Mouse (Mus musculus): ENCODE data around the gene Tspan9. TPM values are rescaled to one million over a fixed set of nuclear protein-coding genes. Genes with fewer than 3 reads are reported as not detected.

The Tspan9 gene
- total RNA-seq, 1 experiment = 161 TPM

- no peak for DNase-seq (ENCODE audit: low read depth, low spot score)
- H3K27ac ChIP-seq (ENCODE audit: insufficient read depth, low read depth, low read length, poor library complexity, severe bottlenecking) = no peak overlapping the region
- H3K4me3 ChIP-seq (ENCODE audit: insufficient read depth in 1 of 2, low read depth in 1 of 2, low read length in 2 of 2, poor library complexity in 1 of 2, severe bottlenecking in 1 of 2) = no peak overlapping the region
- no peaks in the 10 kb centered on the region for H3K9me3 ChIP-seq (ENCODE audit: control insufficient read depth, insufficient read depth, low read depth, low read length)
- no peaks in the 10 kb centered on the region; the same call in 1 of the 2 replicates for H3K36me3 ChIP-seq (ENCODE audit: control insufficient read depth, insufficient read depth, low read length, poor library complexity, severe bottlenecking)
- peaks cover 0 to 5% of the 10 kb centered on the region in 2 experiments; a peak in 2 of 4 replicates for H3K4me1 ChIP-seq (ENCODE audit: control insufficient read depth in 2 of 2, insufficient read depth in 2 of 2, low read length in 2 of 2, poor library complexity in 1 of 2)
- no peak overlapping the region for H3K9ac ChIP-seq (ENCODE audit: insufficient read depth, low read depth, low read length, poor library complexity, severe bottlenecking)
- TF ChIP-seq HCFC1 (IDR thresholded peaks at IDR 0.05; ENCODE audit: borderline replicate concordance, insufficient read depth, low read length) = no peak
- TF ChIP-seq ZNF384 (IDR thresholded peaks at IDR 0.05; ENCODE audit: low read depth, low read length) = no peak
- TF ChIP-seq ZC3H11A (IDR thresholded peaks at IDR 0.05; ENCODE audit: borderline replicate concordance, low read depth, low read length) = no peak
- no peak for TF ChIP-seq CHD2 (IDR thresholded peaks at IDR 0.05; ENCODE audit: low read depth, low read length)
- no peak for TF ChIP-seq MAFK (IDR thresholded peaks at IDR 0.05; ENCODE audit: insufficient read depth, low read depth, low read length)
- in situ Hi-C loops (cut with MboI; ENCODE audit: low sequenced_read_pairs in 2 of 2, unreplicated experiment in 2 of 2) = no loop called here
Observed at GRCm38 (mm10) chr6:128126876-128127275, 16.5 kb downstream of the Tspan9 start.

- Histone ChIP-seq H3K27ac (ENCODE audit: insufficient read depth, low read depth, low read length, poor library complexity, severe bottlenecking) (no peak overlapping the region), H3K9me3 (ENCODE audit: control insufficient read depth, insufficient read depth, low read depth, low read length) (no peaks in the 10 kb centered on the region), H3K9ac (ENCODE audit: insufficient read depth, low read depth, low read length, poor library complexity, severe bottlenecking) (no peak overlapping the region), H3K4me1 (ENCODE audit: control insufficient read depth in 2 of 2, insufficient read depth in 2 of 2, low read length in 2 of 2, poor library complexity in 1 of 2) (no peaks in the 10 kb centered on the region), H3K36me3 (ENCODE audit: control insufficient read depth, insufficient read depth, low read length, poor library complexity, severe bottlenecking) (no peaks in the 10 kb centered on the region; the same call in 1 of the 2 replicates), H3K4me3 (ENCODE audit: insufficient read depth in 1 of 2, low read depth in 1 of 2, low read length in 2 of 2, poor library complexity in 1 of 2, severe bottlenecking in 1 of 2) (no peak overlapping the region)
- in situ Hi-C loops (cut with MboI; ENCODE audit: low sequenced_read_pairs in 2 of 2, unreplicated experiment in 2 of 2) = no loop called here
- TF ChIP-seq ZNF384 (IDR thresholded peaks at IDR 0.05; ENCODE audit: low read depth, low read length) (no peak), MAFK (IDR thresholded peaks at IDR 0.05; ENCODE audit: insufficient read depth, low read depth, low read length) (no peak), CHD2 (IDR thresholded peaks at IDR 0.05; ENCODE audit: low read depth, low read length) (no peak), ZC3H11A (IDR thresholded peaks at IDR 0.05; ENCODE audit: borderline replicate concordance, low read depth, low read length) (no peak), HCFC1 (IDR thresholded peaks at IDR 0.05; ENCODE audit: borderline replicate concordance, insufficient read depth, low read length) (no peak)
- no peak for DNase-seq (ENCODE audit: low read depth, low spot score)
Observed at GRCm38 (mm10) chr6:128125464-128125863, 17.9 kb downstream of the Tspan9 start.

- TF ChIP-seq ZC3H11A (IDR thresholded peaks at IDR 0.05; ENCODE audit: borderline replicate concordance, low read depth, low read length) = no peak
- TF ChIP-seq MAFK (IDR thresholded peaks at IDR 0.05; ENCODE audit: insufficient read depth, low read depth, low read length) = no peak
- TF ChIP-seq ZNF384 (IDR thresholded peaks at IDR 0.05; ENCODE audit: low read depth, low read length) = no peak
- TF ChIP-seq HCFC1 (IDR thresholded peaks at IDR 0.05; ENCODE audit: borderline replicate concordance, insufficient read depth, low read length) = no peak
- TF ChIP-seq CHD2 (IDR thresholded peaks at IDR 0.05; ENCODE audit: low read depth, low read length) = no peak
- Histone ChIP-seq H3K27ac (ENCODE audit: insufficient read depth, low read depth, low read length, poor library complexity, severe bottlenecking) (no peak overlapping the region), H3K4me1 (ENCODE audit: control insufficient read depth in 2 of 2, insufficient read depth in 2 of 2, low read length in 2 of 2, poor library complexity in 1 of 2) (peaks cover 0 to 4% of the 10 kb centered on the region in 2 experiments; a peak in 2 of 4 replicates), H3K9me3 (ENCODE audit: control insufficient read depth, insufficient read depth, low read depth, low read length) (no peaks in the 10 kb centered on the region), H3K4me3 (ENCODE audit: insufficient read depth in 1 of 2, low read depth in 1 of 2, low read length in 2 of 2, poor library complexity in 1 of 2, severe bottlenecking in 1 of 2) (no peak overlapping the region), H3K9ac (ENCODE audit: insufficient read depth, low read depth, low read length, poor library complexity, severe bottlenecking) (no peak overlapping the region), H3K36me3 (ENCODE audit: control insufficient read depth, insufficient read depth, low read length, poor library complexity, severe bottlenecking) (peaks cover 2% of the 10 kb centered on the region; the same call in 1 of the 2 replicates)
- DNase-seq (ENCODE audit: low read depth, low spot score) = no peak
- in situ Hi-C loops (cut with MboI; ENCODE audit: low sequenced_read_pairs in 2 of 2, unreplicated experiment in 2 of 2) = no loop called here
Observed at GRCm38 (mm10) chr6:128124222-128124971, 19.0 kb downstream of the Tspan9 start.

DNA sequence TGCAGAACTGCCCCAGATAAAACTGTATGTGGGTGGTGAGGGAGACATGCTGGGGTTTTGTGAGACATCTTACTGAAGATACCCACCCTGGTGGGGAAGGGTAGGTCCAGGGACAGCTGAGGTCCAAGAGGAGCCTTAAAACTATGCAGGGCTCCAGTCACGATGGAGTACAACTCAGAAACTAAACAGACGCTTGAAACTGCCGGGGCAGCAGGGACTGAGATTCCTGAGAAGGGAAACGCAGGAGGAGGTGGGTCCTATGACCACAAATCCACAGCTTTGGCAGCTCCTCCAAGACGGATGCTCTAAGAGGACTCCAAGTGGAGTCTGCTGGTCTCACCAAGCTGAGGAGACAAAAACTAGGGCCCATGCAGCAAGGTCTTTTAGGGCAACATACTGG is 21.3 kb downstream of the Tspan9 start:
- in situ Hi-C loops (cut with MboI; ENCODE audit: low sequenced_read_pairs in 2 of 2, unreplicated experiment in 2 of 2) = no loop called here
- TF ChIP-seq HCFC1 (IDR thresholded peaks at IDR 0.05; ENCODE audit: borderline replicate concordance, insufficient read depth, low read length) (no peak), ZNF384 (IDR thresholded peaks at IDR 0.05; ENCODE audit: low read depth, low read length) (no peak), CHD2 (IDR thresholded peaks at IDR 0.05; ENCODE audit: low read depth, low read length) (no peak)
- peaks cover 0 to 5% of the 10 kb centered on the region in 2 experiments; a peak in 2 of 4 replicates for H3K4me1 ChIP-seq (ENCODE audit: control insufficient read depth in 2 of 2, insufficient read depth in 2 of 2, low read length in 2 of 2, poor library complexity in 1 of 2)
- DNase-seq (ENCODE audit: low read depth, low spot score) = no peak
- no peak overlapping the region for H3K27ac ChIP-seq (ENCODE audit: insufficient read depth, low read depth, low read length, poor library complexity, severe bottlenecking)
- H3K9me3 ChIP-seq (ENCODE audit: control insufficient read depth, insufficient read depth, low read depth, low read length) = no peaks in the 10 kb centered on the region
- peaks cover 2% of the 10 kb centered on the region; the same call in 1 of the 2 replicates for H3K36me3 ChIP-seq (ENCODE audit: control insufficient read depth, insufficient read depth, low read length, poor library complexity, severe bottlenecking)
- no peak overlapping the region for H3K9ac ChIP-seq (ENCODE audit: insufficient read depth, low read depth, low read length, poor library complexity, severe bottlenecking)
- no peak overlapping the region for H3K4me3 ChIP-seq (ENCODE audit: insufficient read depth in 1 of 2, low read depth in 1 of 2, low read length in 2 of 2, poor library complexity in 1 of 2, severe bottlenecking in 1 of 2)
